Mouse (Mus musculus): ENCODE measurements around the gene Rora.

DNA sequence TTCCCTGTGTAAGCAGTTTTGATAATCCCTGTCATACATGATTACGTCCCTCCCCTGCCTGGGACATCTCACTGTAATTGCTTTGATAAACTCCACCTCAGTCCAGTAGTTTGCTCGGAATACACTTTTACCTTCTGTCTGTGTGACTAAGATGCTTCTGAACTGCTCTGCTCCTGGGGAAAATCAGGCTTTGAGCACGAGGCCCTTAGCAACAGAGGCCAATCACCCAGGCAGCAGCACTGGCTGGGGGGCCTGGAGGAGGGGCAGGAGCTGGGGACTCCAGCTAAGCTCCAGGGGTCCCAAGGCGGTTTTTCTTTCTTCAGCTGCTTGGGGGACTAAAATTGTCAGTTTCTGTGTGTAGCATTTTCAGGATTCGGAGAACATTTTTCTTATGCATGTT, 32.0 kb downstream of the Rora start:
- TF ChIP-seq CTCF (IDR thresholded peaks at IDR 0.05; ENCODE audit: control insufficient read depth, insufficient read depth, insufficient replicate concordance, low read depth, low read length) (no peak), POLR2A (IDR thresholded peaks at IDR 0.05; ENCODE audit: control insufficient read depth, low read depth, low read length) (no peak)
